Mouse (Mus musculus): ENCODE results near the gene Daam1.

GRCm38 (mm10) chr12:71936636-71937035 is 105.8 kb downstream of the Daam1 start:
- TF ChIP-seq CTCF (IDR thresholded peaks at IDR 0.05; ENCODE audit: low read depth) (no peak), EP300 (IDR thresholded peaks at IDR 0.05; ENCODE audit: low read depth) (peak; percentile 80)

Measured in liver, postnatal 0 days (tissue).